Mouse (Mus musculus): ENCODE measurements around the gene Erg. TPM values are rescaled to one million over a fixed set of nuclear protein-coding genes. Genes with fewer than 3 reads are reported as not detected.
A peak's percentile ranks its signal among the peaks of the same experiment; 100 is the strongest.

The Erg gene
- total RNA-seq, 1 experiment from 2014 or later, result 26.2 TPM

- no peak for DNase-seq
Observed at GRCm38 (mm10) chr16:95349344-95349743, 237.0 kb downstream of the Erg start.

GRCm38 (mm10) chr16:95348555-95348954, 237.8 kb downstream of the Erg start:
- no peak for DNase-seq

GRCm38 (mm10) chr16:95347202-95347601, 239.2 kb downstream of the Erg start:
- peak; percentile 64 for DNase-seq

- DNase-seq, result peak; percentile 81
Observed at GRCm38 (mm10) chr16:95345882-95346281, 240.5 kb downstream of the Erg start.

GRCm38 (mm10) chr16:95344961-95345360, 241.4 kb downstream of the Erg start:
- no peak for DNase-seq

GRCm38 (mm10) chr16:95342030-95342429, 244.4 kb downstream of the Erg start:
- DNase-seq, result no peak

- DNase-seq, result peak; percentile 84
Observed at GRCm38 (mm10) chr16:95340885-95341791, 245.3 kb downstream of the Erg start.

GRCm38 (mm10) chr16:95332159-95332558, 254.2 kb downstream of the Erg start:
- no peak for DNase-seq

GRCm38 (mm10) chr16:95321945-95322625, 264.3 kb downstream of the Erg start:
- no peak for DNase-seq

Other genes with a start within 250 kb of the Erg start
- gene Ets2, start 115.5 kb upstream of the Erg start, total RNA-seq (2021), result 69.5 and 77.3 TPM in 2 replicates

All from adrenal gland, postnatal 14 days (tissue).